Mouse (Mus musculus) Muller cell, postnatal 12 days (primary cell): ENCODE measurements around the gene Mapk10.
A peak's percentile ranks its signal among the peaks of the same experiment; 100 is the strongest.
"Not testable (repeated sequence)": the region's sequence is repeated elsewhere in the genome, so short reads cannot be mapped to it uniquely, and the experiment has no call there.

ENCODE experiments used
- DNase-seq: peaks from one replicate; pipeline ENCODE4 v3.0.0-alpha.2; 2015; ENCODE audit errors: inconsistent ontology term

Gene Mapk10

DNA sequence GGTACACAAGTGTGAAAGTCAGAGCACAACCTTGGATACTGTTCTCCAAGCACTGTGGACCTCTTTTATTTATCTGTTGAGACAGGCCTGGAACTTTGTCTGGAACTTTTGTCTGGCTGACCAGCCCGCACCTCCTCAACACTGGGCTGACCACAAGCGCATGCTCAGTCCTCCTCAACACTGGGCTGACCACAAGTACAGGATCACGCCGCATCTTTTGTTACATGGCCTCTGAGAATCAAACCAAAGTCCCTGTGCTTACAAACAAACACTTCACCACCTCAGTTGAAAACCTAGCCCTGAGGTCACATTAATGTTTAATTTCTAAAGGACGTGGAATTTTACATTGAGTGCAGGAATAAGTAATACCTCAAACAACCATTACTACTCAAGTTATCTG is 246.7 kb downstream of the Mapk10 start:
- no peak for DNase-seq

DNA sequence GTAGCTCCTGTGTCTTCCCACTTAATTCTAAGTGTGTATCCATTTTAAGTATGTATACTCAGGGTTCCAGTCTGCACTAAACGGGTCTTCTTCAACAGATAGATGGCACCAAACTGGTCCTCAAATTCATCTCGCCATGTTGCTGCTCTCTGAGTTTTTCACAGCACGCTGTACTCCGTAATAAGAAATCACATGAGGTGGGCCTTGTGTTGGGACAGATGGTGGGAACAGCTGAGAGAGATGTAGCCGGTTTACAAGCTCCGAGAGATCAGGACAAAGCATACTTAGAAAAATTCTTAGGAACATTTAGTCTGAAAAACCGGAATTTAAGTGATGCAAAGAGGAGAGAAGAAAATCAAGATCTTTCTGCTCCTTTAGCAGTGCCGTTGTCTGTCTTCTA is 257.7 kb downstream of the Mapk10 start:
- no peak for DNase-seq

DNA sequence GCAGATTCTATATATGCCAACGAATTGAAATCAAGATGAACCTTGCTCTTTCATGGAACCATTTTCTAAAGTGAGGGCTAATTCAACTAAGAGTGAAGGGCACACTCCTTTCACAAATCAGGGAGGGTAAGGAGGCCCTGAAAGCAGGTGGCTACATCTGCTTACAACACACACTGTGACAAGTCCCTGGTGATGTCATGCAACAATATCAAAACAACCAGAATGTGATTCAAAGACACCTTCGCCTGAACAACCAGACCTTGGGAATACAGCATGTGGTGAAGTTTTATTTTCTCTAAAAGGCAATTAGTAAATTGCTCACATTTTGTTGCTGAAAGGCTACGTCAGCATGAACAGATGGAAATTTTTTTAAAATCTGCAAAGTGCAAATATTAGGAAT is 258.2 kb downstream of the Mapk10 start:
- DNase-seq, result no peak

DNA sequence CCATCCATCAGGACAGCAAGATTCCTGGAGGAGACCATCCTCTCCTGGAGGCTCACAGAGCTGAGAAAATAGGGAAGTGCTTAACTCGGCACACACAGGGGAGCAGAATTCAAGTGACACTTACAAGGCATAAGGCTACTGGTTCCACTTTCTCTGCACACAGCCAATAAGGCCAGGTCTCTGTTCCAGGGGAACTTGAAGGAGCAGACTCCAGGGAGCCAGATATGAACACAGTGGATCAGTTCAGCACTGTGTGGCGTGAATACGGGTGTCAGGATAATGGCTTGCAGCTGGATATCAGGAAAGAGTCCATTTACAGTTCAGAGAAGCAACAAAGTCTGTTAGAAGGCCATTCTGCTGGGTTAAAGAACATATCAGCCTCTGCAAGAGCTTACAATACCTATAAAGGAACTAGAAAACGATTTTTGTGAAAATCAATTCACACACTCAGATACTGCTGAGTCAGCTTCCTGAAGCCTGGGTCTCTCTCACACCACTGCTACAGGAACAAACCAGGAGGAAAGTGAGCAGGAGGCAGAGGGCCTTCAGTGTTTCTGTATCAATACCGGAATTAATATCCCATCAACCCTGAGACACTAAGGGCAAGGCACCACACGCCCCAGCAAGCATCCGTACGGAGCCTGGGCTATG is 263.9 kb downstream of the Mapk10 start:
- no peak for DNase-seq

DNA sequence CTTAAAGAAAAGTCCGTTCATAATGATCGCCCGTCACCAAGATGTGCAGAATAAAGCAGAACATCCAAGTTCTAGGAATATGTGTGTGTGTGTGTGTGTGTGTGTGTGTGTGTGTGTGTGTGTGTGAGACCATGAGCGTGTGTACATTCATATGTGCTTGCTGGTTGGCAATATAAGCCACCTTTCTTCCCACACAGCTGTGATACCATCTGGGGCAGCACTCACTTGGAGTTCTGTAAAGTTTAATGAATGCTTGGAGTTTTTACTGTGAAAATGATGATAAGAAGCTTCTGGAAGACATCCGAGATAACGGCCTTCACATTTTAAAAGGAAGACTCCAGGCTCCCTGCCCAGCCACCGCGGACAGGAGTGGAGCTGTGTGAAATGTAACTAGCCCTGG is 264.5 kb downstream of the Mapk10 start:
- DNase-seq, result no peak

DNA sequence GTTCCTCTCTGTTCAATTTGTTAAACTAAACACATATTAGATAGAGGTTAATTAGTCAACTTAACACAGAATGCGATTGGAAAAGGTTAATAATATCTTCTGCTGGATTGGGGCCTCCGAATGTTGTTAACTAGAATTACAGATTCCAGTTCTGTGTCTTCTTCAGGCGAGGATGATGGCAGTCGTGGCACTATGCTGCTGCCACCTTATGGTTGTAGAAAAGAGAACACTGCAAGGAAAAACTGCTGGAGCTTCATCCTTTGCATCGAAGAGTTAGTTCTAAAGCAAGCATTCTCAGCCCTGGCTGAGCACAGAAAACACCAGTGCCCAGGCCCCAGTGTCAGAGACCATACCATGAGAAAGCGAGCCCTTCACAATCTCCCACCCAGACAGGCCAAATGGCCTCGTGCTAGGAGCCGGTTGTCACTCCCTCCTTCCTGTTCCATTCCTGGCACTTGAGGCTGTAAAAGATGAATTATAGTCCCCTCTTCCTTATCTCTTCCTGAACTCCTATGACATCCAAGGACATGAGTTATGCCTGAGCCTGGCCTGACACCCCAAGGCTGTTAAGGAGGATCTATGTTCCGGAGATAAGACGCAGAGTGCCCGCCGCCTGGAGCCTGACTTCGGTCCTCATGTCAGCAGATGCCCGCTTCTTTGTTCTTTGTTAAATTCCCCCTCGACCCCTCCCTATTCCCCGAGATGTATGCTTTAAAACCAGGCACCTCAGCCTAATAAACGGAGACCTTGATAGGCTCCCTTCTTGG is 267.1 kb downstream of the Mapk10 start:
- DNase-seq, result not testable (repeated sequence)

DNA sequence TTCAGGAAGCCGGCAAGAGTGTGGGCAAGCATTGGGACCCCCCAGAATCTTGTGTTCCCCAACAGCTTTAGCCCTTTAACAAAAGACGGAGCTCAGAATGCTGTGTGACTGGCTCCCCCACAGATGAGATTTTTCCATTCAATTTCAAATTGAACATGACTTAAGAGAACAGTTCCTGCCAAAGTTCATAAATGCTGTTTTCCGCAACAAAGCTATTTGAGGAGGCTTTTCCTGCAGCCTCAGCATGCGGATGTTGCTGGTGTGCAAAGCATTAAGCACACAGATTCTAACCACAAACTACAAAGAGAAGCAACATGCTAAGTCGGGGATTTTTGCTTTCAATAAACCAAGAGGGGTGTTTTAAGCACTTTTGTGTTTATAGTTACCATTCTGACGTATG is 281.0 kb downstream of the Mapk10 start:
- DNase-seq, result no peak

DNA sequence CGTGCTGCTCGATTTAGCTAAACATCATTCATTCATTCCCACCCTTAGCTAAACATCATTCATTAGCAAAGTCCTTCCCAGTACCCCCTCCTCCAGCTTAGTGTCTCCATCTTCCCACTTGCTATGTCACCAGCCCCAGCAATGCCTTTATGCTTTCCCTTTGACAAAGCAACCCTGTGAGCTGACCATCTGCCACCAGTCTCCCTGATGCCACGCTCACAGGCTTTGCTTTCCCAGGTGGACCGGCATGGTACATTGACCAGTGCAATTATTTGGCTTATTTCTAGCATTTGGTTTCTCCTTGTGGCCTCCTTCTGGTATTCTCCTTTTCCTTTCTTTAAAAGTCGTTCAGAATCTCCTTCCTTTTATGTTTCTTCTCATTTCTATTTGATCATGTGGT is 284.3 kb downstream of the Mapk10 start:
- no peak for DNase-seq

DNA sequence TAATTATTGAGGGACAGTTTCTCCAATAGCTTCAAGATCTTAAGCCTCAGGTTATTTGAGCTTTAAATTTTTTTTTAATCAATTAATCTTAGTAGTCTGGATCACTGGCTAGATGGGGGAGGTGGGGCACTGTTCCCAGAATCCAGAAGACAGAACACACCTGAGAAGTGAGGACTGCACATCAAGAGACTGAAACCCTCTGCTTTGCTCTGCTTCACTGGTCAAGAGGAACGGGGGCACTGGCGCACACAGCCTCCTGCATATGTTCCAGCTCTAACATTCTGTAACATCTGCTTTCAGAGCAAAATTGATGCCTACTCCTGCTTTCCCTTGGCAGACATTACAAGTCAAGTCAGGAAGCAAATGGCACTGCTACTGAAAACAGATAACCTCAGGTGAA is 290.9 kb downstream of the Mapk10 start:
- DNase-seq, result no peak

DNA sequence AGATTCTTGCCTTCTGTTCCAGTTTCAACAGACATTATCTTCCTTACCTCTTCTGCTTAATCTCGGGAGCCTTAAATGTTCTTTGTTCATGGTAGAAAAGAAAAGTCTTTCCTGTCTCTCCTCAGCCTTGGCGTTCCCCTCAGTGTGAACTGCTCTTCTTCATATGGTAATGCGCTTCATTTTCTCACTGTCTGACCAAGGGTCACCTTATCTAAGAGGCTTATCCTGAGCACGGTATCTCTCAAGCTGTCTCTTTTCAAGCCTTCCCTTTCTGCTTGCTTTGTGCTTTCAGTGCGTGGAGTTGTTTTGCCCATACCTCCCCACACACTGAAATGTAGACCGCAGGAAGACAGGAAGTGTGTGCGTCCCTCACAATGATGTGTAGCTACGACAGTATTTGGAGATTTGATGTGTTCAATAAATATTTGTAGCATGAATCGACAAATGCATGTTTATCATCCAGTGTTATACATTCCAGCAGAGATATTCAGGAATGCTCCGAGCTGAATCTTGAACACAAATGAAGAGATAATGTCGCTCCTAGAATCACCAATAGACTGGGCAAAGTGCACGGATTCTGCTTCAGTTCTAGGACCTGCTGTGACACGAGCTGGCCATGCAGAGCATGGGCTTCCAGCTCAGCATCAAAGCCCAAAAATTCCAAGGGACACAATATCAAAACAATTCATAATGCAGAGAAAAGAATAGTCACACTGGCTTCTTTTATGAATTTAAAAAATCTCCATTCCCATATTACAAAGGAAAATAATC is 305.5 kb downstream of the Mapk10 start:
- no peak for DNase-seq

DNA sequence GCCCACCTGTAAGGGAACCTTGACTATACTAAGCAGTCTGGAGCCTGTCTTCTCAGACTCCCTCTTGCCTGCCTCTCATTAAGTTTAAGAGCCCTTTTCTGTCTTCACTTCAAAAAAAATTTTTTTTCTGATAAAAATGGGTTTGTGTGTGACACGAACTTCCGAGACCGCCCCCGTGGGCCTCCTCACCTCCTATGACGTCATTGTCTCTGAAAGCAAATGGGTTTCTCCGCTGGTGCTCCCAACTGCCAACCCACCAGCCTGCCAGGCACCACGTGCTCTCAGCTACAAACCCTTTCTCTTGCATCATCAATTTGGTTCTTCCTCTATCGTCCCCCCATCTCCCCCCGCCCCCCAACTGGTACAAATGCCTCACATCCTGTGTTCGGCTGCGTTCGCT is 307.1 kb downstream of the Mapk10 start:
- DNase-seq, result no peak

DNA sequence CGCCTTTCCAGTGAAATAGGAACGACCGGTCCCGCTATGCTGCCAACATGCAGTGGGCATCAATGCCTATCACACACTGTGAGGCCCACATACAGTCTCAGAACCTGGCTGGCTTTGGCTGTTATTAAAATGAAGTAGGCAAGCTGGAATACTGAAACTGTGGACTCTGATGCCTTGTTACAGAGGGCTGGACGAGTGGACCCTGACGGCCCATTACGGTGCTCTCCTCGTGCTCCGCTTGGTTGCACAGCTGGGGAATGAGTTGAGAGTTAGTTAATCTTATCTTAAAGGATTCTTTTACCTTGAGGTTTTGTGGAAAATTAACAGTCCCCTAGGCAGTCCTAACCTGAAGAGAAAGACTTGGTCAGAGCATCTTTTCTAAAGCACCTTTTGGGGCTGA is 307.6 kb downstream of the Mapk10 start:
- DNase-seq, result no peak

DNA sequence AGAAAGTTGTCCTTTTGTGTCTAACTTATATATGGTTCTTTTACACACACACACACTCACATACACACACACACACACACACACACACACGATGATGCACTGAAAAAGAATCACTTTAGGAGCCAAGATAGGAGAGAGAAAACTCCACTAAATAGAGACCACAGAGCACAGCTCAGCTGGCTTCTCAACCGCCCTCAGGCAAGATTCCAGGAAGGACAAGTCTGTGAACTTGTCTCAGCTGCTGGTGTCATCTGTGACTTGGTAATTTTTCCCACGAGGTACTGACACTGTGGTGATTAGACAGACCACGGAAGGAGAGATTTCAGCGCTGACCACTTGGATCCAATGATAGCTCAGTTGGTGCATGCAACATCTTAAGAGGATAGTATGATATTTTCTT is 310.0 kb downstream of the Mapk10 start:
- DNase-seq, result peak; percentile 17

DNA sequence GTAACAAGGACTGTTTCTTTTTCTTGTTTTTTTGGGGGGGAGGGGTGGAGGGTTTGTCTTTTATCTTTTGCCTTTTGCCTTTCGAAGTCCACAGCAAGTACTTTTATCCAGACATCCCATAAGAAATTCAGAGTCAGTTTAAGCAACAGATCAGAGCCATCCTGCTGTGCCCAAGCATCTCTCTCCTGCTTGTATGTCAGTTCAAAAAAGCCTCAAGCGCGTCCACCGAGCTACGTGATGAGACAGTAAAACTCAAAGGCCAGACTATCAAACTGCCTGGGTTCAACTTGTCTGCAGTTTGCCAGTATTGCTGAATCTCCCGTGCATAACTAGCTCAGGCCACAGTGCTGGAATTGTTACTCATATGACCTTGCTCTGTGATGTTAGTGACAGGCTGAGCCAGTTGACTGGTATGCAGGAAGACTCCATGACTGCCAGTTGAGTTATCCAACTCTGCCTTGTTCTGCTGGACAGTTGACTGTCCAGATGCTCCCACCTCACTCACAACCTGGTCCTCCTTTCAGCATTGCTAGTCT is 311.4 kb downstream of the Mapk10 start:
- no peak for DNase-seq

DNA sequence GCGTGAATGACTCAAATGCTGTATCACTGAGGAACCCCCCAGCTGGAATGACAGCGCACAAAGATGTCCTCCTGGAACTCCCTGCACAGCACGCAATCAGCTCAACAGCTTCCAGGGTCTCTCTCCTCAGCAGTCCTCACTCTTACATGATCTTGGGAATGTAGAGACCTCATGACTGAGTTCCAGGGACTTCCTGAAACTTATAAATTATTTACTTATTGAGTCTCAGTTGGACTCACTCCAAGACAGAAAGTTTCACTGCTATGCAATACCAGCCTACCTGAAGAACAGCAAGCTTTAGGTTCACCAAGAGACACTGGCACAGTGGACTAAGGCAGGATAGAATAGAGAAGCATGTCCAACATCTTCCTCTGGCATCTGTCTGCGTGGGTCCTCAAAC is 312.8 kb downstream of the Mapk10 start:
- no peak for DNase-seq

DNA sequence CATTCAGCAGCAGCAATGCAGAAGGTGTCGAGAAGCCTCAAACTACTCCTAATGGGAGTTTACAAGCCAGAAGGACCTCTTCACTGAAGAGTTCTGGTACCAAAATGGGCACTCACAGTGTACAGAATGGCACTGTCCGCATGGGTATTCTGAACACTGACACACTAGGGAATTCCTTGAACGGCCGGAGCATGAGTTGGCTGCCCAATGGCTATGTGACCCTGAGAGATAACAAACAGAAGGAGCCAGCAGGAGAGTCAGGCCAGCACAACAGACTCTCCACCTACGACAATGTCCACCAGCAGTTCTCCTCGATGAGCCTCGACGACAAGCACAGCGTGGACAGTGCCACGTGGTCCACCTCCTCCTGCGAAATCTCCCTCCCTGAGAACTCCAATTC is 318.9 kb downstream of the Mapk10 start:
- DNase-seq, result no peak

DNA sequence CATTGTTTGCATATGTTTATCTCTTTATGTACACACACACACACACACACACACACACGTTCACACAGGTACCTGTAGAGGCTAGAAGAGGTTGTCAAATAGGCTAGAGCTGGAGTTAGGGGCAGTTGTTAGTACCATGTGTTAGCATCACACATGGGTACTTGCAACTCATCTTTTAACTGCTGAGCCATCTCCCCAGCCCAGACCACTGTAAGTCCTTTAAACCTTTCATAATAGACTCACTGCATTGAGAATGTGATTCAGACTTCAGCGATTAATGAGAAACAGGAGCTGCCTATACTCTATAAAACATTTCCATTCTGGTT is 322.0 kb downstream of the Mapk10 start:
- DNase-seq, result no peak

DNA sequence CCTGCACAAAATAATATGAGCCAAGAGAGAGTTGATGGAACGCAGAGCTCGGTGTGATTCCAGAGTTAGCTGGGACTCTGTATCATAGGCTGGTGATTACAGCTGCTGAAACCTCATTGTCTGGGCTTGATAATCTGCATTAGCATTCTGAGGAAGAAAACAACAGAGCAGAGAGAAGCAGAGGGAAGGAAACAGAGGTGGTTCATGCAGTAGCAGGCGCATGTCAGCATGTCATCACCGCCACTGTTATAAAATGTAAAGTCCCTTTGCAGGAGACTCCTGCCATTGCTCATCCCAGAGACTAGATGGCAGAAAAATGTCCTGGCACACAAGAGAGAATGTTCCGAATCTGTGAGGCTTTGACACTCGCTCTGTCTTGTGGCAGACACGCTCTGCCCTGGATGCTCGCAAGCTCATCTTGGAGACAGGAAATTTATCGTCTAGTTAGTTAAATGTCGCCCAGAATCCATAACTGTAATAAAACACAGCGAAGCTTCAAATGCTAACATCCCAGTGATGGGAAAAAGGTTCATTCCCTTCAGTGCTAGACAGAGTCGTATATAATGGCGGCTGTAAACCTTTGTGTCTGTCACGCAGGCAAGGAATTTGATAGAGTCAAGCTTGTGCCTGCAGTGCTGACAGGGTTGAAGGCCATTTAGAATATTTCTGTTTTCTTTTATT is 322.5 kb downstream of the Mapk10 start:
- DNase-seq, result no peak

DNA sequence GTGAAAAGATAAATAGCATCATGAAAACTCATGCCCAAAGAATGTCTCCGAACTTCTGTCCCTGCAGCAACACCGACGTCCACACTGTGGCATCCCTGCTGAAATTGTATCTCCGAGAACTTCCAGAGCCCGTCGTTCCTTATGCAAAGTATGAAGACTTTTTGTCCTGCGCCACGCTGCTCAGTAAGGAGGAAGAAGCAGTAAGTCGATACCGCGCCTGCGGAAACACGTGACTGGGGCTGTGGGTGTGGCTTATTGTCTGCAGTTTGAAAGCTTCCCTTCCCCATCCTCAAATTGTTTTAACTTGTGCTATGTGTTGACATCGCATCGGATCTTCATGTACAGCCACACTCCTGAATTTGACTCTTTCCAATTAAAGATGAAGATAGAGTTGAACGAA is 335.5 kb downstream of the Mapk10 start:
- no peak for DNase-seq

DNA sequence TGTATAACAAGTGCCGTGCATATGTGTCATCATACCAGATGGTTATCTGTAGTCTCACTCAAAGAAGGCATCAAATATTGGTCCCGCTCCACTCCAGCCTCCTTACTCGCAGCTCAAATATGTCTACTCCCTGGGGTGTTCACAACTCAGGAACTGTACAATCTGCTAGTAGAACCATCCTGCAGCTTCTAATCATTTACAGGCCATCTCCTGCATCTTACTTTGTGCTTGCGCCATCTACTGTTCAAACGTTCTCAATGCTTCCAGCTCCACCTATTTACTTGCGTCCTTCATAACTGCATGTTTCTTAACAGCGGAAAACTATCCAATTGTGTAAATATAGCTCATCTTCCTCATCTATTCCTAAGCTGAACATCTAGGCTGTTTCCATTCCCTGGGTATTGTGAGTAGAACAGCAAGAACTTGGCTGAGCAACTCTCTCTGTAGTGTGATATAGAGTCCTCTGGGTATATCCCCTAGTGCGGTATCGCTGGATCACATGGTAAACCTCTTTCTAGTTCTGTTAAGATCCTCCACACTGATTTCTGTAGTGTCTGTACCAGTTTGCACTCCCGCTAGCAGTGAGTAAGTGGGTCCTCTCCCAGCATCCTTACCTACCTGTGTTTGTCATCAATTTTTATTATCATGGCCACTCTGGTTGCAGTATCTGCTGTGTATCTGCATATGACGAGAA is 336.4 kb downstream of the Mapk10 start:
- peak; percentile 48 for DNase-seq

DNA sequence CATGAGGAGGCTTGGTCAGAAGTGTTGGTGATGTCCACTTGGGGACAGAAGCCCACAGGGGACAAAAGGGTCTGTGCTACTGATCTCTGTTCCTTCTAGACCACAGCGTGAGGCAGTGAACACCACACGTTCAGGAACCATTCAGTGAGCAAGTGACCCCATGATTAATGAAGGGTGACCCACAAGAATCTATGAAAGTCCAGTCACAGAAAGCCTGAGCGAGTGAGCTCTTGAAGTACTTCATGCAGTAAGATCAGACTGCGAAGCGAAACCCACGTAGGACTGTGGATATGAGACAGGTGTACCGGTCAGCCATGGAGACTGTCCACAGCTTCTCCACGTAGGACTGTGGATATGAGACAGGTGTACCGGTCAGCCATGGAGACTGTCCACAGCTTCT is 338.1 kb downstream of the Mapk10 start:
- DNase-seq, result not testable (repeated sequence)

DNA sequence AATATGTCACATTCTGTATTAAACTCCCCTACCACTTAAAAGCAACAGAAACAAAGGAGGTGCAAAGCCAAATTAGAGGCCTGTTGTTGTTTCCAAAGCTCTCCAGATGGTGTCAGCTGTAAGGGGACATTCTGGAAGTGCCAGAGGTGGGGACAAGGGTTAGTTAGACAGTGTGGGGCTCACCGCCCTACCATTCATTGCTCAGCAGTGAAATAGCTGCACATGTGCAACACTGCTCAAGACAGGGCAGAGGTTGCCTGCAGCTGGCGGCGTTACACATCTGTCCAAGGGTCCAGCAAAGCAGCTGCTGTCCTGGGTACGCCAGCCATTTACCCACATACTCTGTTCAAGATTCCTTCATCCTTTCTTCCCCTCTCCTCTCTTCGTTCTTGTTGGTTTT is 342.9 kb downstream of the Mapk10 start:
- peak; percentile 19 for DNase-seq
